Mouse (Mus musculus): ENCODE results near the gene 1110008L16Rik. TPM values are rescaled to one million over a fixed set of nuclear protein-coding genes. Genes with fewer than 3 reads are reported as not detected.
"Not testable (repeated sequence)": the region's sequence is repeated elsewhere in the genome, so short reads cannot be mapped to it uniquely, and the experiment has no call there.

The 1110008L16Rik gene
- total RNA-seq, 2 experiments from 2014 or later: 10.4 to 10.7 TPM

DNA sequence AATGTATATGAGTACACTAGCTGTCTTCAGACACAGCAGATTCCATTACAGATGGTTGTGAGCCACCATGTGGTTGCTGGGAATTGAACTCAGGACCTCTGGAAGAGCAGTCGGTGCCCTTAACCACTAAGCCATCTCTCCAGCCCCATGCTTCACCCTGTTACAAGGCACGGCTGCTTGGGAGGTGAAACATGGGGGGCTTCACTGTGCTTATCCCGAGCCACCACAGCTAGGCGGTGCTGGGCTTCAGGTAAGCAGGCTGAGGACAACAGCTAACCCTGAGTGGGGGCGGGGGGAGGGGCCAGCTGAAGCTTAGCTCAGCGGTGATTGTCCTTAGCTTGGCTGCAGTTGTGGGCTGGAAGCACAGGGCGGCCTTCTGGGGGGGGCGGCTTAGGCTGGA lies 10.1 kb downstream of the 1110008L16Rik start:
- TF ChIP-seq CTCF (IDR thresholded peaks at IDR 0.05): no peak
- DNase-seq: no peak
- H3K4me3 ChIP-seq: no peak overlapping the region
- H3K27ac ChIP-seq: no peak overlapping the region
- intact Hi-C loops (cut with DNase I): no loop called here

DNA sequence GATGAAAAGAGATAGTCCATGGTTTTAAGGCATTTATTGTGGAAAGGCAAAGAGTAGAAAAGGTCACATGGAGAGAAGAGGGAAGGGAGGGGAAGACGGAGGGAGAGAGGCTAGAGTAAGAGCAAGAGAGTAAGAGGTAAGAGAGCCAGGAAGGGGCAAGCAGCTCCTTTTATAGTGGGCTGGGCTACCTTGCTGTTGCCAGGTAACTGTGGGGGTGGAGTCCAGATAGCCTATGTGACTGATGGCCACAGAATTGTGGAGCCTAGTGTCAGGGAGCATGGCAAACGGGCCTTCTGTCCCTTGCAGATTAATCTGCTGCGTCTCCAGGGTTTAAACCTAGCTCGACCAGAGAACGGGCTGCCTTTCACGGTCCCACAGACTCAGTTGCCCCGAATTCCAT lies 12.5 kb downstream of the 1110008L16Rik start:
- TF ChIP-seq CTCF (IDR thresholded peaks at IDR 0.05): no peak
- no peak overlapping the region for H3K4me3 ChIP-seq
- H3K27ac ChIP-seq: no peak overlapping the region
- intact Hi-C loops (cut with DNase I): no loop called here
- DNase-seq: no peak

DNA sequence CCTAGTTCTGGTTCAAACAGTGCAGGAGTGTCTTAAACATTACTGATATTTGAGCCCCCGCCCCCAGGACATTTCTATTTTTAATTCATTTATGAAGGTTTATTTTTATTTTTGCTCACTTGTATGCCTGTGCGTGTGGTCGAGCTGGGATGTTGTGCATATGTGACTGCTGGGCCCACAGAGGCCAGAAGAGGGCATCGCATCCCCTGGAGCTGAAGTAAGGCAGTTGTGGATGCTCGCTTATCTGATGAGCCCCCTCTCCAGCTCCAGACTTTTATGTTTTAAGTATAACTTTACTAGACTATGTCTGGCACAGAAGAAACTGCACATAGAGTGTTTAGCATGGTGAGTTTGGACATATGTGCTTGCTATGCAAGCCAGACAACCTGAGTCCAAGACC lies 14.5 kb downstream of the 1110008L16Rik start:
- TF ChIP-seq CTCF (IDR thresholded peaks at IDR 0.05): peak; percentile 27; the same call in 1 of the 2 replicates
- intact Hi-C loops (cut with DNase I): no loop called here
- DNase-seq: no peak
- no peak overlapping the region for H3K27ac ChIP-seq
- H3K4me3 ChIP-seq: no peak overlapping the region

DNA sequence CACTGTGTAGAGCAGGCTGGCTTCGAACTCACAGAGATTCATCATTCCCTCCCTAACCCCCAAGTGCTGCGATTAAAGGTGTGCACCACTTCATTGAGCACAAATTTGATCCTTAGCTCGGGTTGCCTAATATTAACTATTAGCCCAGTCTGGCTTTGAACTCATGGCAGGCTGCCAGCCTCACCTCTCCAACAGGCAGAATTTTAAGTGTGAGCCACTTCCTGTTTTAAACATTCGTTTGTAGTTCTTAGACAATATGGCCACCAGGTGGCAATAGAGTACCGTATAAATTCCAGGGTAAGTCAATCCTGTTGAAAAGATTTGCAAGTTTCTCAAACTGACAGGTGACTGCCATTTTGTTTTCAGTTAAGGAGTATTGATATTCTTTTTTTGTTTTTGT lies 15.8 kb downstream of the 1110008L16Rik start:
- peak; percentile 77 for TF ChIP-seq CTCF (IDR thresholded peaks at IDR 0.05)
- no peak overlapping the region for H3K27ac ChIP-seq
- peak; percentile 56 for DNase-seq
- no peak overlapping the region for H3K4me3 ChIP-seq
- intact Hi-C loops (cut with DNase I): loop anchor here (1.0 to 5.0 kb wide), 2 partner anchors 37 to 184 kb away; no protein-coding TSS in a partner anchor

DNA sequence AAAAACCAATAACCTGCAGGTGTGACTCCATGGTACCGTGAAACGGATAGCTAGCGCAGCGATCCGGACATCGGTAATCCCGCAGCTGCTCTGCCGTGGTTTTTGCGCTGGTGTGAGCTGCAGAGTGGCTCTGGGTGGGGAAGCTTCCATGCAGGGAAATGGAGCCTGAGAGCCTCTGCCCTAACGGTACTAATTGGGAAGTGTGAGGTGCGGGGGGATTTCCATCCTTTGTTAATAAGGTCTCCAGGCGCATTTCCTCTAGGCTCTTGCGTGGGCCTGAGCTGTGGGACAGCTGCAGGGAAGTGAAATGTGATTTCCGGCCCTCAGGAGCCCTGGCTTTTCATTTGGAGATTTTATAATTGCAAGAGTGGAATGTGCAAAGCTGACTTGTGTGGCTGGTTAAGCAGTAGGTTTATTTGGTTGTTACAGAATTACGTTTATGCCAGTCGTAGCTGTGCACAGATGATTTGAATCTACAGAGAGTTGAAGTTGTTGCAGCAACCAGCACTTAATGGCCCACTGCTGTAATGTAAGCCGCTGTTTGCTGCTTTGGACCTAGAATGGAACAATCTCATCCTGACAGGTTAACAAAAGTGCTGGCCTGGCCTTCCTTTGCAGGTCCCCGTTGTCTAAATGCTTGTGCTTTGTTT lies 22.4 kb downstream of the 1110008L16Rik start:
- Histone ChIP-seq H3K4me3 (peak overlapping the region; percentile 48), H3K27ac (peak overlapping the region; percentile 81)
- DNase-seq: no peak
- TF ChIP-seq CTCF (IDR thresholded peaks at IDR 0.05): no peak
- intact Hi-C loops (cut with DNase I): no loop called here

DNA sequence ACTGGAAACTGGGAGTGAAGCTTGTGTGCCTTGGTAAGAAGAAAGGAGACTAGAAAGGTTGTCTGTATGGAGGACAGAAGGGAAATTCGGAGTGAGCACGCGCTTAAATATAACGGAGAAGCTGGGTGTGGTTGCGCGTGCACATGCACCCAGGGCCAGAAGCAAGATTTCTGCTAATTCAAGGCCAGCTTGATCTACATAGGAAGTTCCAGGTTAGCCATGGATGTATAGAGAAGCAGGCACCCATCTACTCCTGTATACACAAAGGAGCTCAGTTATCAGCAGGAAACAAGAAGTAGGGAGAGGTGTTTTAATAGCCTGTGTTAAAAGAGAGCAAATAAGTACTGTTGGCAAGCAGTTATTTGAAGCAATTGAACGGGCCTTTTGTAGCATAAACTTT lies 26.3 kb downstream of the 1110008L16Rik start:
- no peak overlapping the region for H3K4me3 ChIP-seq
- intact Hi-C loops (cut with DNase I): no loop called here
- TF ChIP-seq CTCF (IDR thresholded peaks at IDR 0.05): no peak
- DNase-seq: no peak
- no peak overlapping the region for H3K27ac ChIP-seq

DNA sequence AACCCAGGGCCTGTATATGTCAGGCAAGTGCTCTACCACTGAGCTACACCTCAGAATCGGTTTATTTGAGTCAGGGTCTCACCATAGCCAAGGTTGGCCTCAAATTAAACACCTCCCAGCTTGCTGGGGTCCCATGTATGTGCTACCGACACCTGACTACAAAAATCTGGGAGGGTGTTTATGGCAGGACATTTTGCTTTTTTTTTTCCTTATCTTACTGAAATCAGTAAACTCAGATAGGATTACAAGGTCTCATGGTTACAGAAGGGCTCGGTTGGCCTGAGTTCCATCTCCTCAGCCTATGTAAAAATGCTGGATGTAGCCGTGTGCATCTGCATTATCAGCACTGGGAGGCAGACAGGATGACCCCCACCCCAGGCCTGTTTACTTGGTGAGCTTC lies 29.4 kb downstream of the 1110008L16Rik start:
- H3K27ac ChIP-seq: no peak overlapping the region
- H3K4me3 ChIP-seq: no peak overlapping the region
- intact Hi-C loops (cut with DNase I): no loop called here
- no peak for TF ChIP-seq CTCF (IDR thresholded peaks at IDR 0.05)
- no peak for DNase-seq

DNA sequence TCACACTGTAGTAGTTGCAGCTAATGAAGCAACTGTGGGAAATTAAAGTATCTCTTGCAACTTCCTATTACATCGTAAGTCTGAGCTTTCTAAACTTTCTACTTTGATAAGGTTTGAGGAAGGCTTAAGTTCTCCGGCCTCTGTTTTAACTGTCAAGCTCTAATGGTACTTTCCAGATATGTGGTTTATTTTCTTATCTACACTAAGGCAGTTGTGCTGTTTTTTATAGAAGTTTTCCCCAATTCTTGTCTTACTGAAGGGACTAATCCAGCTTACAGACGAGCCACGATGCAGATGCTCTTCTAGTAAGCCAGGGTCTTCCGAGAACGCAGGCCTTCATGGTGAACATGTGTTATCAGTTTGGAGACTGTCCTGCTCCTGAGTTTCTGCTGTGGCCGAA lies 30.0 kb downstream of the 1110008L16Rik start:
- intact Hi-C loops (cut with DNase I): no loop called here
- DNase-seq: no peak
- Histone ChIP-seq H3K27ac (no peak overlapping the region), H3K4me3 (no peak overlapping the region)
- no peak for TF ChIP-seq CTCF (IDR thresholded peaks at IDR 0.05)

DNA sequence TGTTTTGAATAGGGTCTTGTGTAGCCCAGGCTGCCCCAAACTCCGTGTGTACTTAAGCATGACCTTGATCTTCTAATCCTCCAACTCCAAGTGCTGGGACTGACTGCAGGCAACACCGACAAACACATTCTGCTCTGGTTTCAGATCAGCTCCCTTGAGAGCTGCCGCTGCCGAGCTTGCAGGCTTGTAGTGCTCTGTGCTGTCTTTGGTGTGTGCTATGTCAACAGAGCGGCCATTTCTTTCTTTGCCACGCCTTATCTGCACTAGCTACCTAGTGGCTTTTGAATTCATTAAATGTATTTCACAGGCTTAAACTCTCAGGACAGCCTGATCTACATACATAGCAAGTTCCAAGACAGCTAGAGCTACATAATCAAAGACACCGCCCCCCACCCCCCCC lies 34.3 kb downstream of the 1110008L16Rik start:
- no peak for DNase-seq
- intact Hi-C loops (cut with DNase I): no loop called here
- Histone ChIP-seq H3K4me3 (no peak overlapping the region), H3K27ac (no peak overlapping the region)
- no peak for TF ChIP-seq CTCF (IDR thresholded peaks at IDR 0.05)

DNA sequence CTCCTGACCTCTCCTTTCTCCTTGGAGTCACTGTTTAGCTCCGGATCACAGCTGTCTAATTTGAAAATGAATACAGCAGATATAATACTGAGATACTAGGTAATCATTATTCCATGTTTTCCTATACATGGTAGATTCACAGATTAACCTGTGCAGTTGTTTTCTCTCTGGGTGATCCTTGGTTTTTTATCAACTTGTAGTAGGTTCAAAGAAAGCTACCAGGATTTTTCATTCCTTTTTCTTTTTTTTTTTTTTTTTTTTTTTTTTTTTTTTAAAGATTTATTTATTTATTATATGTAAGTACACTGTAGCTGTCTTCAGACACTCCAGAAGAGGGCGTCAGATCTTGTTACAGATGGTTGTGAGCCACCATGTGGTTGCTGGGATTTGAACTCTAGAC lies 39.1 kb downstream of the 1110008L16Rik start:
- H3K27ac ChIP-seq; DNase-seq; H3K4me3 ChIP-seq; intact Hi-C loops (cut with DNase I): not testable (repeated sequence)

DNA sequence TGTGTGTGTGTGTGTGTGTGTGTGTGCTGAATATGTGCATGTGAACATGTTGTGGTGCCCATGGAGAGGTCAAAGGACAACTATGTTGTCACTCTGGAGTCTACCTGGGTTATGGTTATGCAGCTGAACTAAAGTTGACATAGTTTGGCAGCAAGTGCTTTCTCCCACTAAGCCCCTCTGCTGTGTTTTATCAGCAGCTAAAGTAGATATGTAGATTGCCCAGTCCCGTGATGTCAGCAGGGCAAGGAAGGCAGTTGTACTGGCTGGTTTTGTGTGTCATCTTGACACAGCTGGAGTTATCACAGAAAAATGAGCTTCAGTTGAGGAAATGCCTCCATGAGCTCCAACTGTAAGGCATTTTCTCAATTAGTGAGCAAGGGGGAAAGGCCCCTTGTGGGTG lies 43.7 kb downstream of the 1110008L16Rik start:
- H3K4me3 ChIP-seq; intact Hi-C loops (cut with DNase I); H3K27ac ChIP-seq; DNase-seq: not testable (repeated sequence)

DNA sequence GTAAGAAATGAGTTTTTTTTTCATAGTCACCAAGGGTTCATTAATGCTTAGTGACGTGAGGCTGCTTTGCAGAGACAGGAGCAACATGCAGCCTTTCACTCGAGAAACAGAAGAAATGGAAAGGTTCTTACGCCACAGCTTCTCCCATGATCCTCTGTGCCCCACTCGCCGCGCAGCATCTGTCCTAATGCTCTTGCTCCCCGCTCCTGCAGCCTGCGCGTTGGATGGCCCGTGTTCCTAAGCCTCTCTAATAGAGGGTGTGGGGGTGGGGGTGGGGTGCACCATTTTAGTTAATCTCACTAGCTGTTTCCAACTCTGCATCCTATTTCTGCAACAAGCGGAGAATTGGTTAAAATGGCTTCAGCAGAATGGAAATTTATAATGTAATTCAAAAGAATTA lies 44.6 kb downstream of the 1110008L16Rik start:
- intact Hi-C loops (cut with DNase I): no loop called here
- peak overlapping the region; percentile 57; the same call in 1 of the 2 replicates for H3K27ac ChIP-seq
- H3K4me3 ChIP-seq: peak overlapping the region; percentile 55
- no peak for TF ChIP-seq CTCF (IDR thresholded peaks at IDR 0.05)
- DNase-seq: no peak

DNA sequence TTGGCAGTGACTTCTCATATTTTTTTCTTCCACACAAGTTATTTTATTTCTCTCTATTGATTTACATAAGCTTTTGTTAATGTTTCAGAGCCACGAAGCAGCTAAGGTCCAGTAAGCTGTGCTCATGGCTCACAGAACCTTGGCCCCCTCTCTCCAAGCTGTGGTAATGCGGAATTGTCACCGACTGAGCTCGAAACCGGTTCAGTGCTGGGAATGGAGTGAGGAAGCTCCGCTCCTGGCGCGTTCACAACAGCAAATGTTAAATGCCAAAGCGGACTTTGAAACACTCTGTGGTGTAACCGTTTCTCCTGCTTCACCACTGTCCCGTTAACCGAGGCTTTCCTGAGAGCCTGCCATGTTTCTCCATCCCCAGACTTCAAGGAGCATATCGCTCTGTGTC lies 45.2 kb downstream of the 1110008L16Rik start:
- Histone ChIP-seq H3K27ac (peak overlapping the region; percentile 57), H3K4me3 (peak overlapping the region; percentile 55)
- intact Hi-C loops (cut with DNase I): no loop called here
- peak; percentile 42 for DNase-seq
- no peak; the same call in 1 of the 2 replicates for TF ChIP-seq CTCF (IDR thresholded peaks at IDR 0.05)

DNA sequence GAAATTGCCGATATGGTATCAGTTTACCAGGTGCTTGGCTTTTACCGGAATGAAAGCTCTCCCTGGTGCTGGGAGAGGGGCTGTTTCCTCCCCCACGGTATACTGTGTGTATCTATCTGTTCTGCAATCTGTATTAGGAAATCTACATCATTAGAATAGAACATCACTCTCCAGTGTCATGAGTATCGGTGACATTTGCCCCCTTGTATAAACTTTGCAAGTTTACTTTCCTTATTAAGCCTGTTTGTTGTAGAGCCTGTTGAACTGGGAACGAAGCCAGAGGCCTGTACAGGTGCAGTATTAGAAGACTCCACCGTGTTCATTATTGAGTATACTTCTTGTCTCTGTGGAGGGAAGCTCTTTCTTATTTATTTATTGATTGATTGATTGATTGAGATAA lies 54.0 kb downstream of the 1110008L16Rik start:
- no peak for TF ChIP-seq CTCF (IDR thresholded peaks at IDR 0.05)
- no peak overlapping the region for H3K4me3 ChIP-seq
- no peak for DNase-seq
- intact Hi-C loops (cut with DNase I): loop anchor here (5.0 kb wide), 1 partner anchor 36 kb away; no protein-coding TSS in a partner anchor
- H3K27ac ChIP-seq: no peak overlapping the region
